Mouse (Mus musculus): ENCODE measurements at regions not wholly inside any gene's neighbourhood (a gene's known extent, or its start where the extent isn't known, plus 50 kb on each side); places are given as distances from the start of the nearest gene placed in this dataset.
A peak's percentile ranks its signal among the peaks of the same experiment; 100 is the strongest.
"Not testable (repeated sequence)": the region's sequence is repeated elsewhere in the genome, so short reads cannot be mapped to it uniquely, and the experiment has no call there.

- DNase-seq = not testable (repeated sequence)
These were observed 73.0 kb downstream of the Prl2c3 start for GRCm38 (mm10) chr13:12726831-12727230.

DNA sequence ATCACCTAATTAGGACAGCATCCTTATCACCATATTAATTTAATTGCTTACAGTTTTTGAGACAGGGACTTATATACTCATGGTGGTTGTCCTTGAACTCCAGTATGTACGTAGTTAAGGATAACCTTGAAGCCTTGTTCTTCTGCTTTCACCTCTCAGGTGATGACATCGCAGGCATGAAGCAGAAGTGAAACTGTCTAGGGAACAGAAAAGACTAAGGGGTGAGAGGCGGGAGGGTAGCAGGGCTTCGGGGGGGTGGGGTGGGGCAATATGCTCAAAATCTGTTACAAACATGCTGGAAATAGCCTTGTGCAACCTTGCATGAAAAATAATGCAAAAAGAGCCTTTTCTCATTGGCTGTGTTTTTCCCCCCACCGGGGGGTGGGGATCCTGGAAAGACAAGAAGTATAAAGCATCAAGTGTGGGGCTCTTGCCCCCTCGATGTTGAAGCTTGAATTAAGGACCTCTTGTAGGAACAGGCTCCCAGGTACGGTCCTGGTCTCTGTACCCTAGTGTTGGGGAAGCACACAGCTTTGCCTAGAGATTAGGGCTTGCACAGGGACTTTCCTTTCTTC lies 81.8 kb downstream of the Prl2c3 start:
- DNase-seq = peak in 1 of 2 experiments; percentile 26

- DNase-seq = no peak
These were observed 88.2 kb downstream of the Prl2c3 start for GRCm38 (mm10) chr13:12711471-12712273.

DNA sequence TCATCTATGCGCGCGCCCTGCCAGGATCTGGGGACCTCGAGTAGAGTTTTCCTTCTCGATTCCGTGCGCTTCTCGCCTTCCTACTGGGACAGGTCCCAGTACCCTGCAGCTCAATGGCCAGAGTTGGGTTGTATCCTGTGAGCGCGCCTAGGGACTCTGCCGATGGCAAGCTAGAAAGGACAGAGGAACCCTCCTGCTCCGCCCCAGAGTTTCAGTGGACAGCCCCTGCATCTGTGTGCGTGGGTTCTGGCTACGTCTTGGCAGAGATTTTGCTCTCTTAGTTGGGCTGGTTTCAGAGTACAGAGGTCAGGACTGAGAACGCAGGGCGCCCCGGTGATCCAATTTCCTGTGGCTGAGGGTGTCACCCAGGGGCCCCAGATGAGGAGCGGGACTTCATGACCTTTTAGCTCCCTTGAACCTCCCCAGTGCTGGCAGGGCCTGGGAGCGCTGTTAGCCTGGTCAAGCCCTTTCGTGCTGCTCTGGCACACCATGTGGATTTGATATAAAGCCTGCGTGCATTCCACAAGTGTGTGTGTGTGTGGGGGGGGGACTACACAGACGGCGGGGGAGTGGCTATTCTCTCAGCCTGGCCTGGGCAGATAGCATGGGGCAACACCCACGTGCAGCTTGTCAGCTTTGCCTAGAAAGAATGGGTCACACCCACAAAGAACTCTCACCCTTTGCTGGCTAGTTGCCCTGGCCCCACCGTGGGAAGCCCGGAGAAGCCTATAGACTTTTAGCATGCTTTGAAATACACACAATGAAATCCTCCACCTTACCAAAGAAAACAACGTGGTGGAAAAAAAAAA lies 96.9 kb downstream of the Prl2c3 start:
- DNase-seq = peak; percentile 42 to 69

GRCm38 (mm10) chr13:12702111-12702803 lies 97.6 kb downstream of the Prl2c3 start:
- DNase-seq = peak; percentile 42 to 81

GRCm38 (mm10) chr13:12693593-12694118 lies 106.2 kb downstream of the Prl2c3 start:
- not testable (repeated sequence) for DNase-seq

GRCm38 (mm10) chr13:12688778-12689177 lies 111.1 kb downstream of the Prl2c3 start:
- not testable (repeated sequence) for DNase-seq

- not testable (repeated sequence) for DNase-seq
These were observed 111.7 kb downstream of the Prl2c3 start for GRCm38 (mm10) chr13:12688149-12688548.

GRCm38 (mm10) chr13:12680954-12681571 lies 115.4 kb downstream of the Ero1lb start:
- not testable (repeated sequence) for DNase-seq

DNA sequence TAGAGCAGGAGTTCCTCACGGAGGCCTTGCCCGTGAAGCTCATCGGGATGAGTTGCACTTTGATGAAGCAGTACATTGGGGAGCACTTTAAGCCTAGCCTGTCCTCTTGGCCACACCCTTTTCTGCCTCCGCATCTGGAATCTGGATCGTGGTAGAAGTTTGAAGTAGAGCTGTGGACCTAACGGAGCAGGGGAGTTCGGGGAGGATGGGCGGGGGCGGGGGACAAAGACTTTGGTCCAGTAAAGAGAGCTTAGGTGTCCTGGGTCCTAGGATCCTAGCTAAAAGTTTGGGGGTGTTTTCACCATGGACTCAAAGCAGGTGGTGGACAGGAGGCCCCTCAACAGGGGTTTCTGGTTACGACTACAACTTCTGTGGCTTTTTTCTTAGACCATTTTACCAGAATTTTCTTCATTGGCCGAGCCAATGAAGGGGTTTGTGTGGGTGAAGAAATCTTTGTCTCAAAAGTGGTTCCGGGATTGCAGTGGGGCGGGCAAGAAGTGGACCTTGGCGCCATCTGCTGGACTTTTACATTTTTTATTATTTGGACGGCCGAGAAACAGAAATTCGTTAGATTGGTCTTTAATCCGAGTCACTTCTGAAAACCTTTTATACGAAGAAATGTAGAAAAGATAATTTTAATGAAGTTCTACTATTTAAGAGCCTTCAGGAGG lies 114.7 kb downstream of the Ero1lb start:
- DNase-seq = peak; percentile 40 to 69

DNA sequence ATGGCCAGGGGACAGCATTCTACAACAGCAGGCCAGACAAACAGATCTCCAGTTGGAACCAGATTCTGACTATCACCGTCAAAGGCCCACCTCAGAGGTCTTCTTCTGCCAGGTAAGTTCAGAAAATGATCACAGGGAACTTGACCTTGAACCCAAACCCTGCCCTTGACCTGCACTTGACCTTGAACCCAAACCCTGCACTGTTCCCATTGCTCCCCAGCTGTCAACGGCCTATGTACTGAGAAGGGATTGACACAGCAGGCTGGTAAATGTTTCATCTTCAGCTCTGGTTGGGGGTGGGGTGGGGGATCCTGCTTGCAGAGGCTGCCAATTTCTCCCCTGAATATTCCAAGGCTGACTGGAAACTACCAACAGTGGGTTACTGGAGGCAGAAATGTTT lies 111.7 kb downstream of the Ero1lb start:
- DNase-seq = no peak

- not testable (repeated sequence) for DNase-seq
These were observed 105.3 kb downstream of the Ero1lb start for GRCm38 (mm10) chr13:12671011-12671410.

DNA sequence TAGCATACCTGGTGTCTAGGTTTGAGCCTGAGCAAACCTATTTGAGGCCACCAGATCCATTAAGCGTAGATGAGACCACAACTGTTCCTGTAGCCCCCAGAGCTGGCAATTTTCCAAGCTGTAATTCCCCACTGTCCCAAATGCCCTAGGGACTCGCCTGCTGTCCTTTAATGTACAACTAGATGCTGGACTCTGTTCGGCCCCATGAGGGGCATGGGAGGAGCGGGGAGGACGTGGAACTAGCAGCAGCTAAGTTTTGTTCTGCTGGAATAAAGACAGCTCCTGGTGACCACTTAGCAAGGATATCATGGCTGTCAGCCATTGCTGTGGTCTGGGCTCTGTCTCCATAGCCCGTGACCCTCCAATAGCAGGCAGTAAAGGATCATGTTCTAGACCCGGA lies 103.1 kb downstream of the Ero1lb start:
- not testable (repeated sequence) for DNase-seq

DNA sequence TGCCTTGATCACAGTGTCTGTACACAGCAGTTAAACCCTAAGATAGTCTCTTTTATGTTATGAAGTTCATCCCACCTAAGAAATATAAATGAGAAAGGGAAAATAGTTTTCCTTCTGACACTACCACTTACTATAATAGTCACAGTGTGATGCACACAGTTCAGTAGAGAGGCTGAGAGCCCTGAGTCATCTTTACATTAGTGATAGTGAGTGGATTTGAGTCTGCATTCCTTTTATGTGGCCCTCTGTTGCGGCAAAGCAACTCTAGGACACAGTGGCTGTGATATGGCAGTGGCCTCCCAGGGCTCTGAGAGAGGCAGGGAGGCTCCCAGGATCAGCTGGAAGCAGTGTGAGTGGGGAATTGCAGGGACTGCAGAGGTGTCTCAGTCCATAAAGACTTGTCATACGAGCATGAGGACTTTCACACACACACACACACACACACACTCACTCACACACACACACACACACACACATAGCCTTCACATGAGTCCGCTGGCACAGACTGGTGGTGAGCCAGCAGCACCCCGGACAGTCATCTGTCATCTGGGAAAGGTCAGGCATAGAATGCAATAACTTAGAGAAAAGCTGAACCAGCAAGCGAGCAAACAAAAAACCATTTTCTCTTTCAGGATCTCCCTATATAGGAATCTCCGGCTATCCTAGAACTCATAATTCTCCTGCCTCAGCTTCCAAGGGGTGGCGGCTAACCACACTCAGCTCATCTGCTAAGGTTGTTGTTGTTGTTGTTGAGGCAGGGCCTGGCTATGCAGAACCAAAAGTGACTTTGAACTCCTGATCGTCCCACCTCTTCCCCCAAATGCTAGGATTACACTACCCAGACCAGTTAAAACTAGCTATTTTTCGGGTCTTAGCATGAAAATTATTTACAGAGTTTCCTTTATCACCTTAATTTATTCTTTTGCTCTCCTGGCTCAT lies 102.3 kb downstream of the Ero1lb start:
- not testable (repeated sequence) for DNase-seq

- not testable (repeated sequence) for DNase-seq
These were observed 100.4 kb downstream of the Ero1lb start for GRCm38 (mm10) chr13:12666050-12666449.
